Mouse (Mus musculus) spleen, postnatal 36 days (tissue): ENCODE data around the gene Pidd1.
"Not testable (repeated sequence)": the region's sequence is repeated elsewhere in the genome, so short reads cannot be mapped to it uniquely, and the experiment has no call there.

Experiments
- DNase-seq, 2 experiments: peaks; one replicate each; pipeline ENCODE4 v3.0.0; 2022; ENCODE audit warnings: low spot score in 2 of 2, mixed read lengths in 1 of 2

The Pidd1 gene

GRCm38 (mm10) chr7:141458661-141459060 is 14.8 kb upstream of the Pidd1 start:
- DNase-seq = no peak

GRCm38 (mm10) chr7:141457986-141458660 is 14.3 kb upstream of the Pidd1 start:
- DNase-seq = no peak

GRCm38 (mm10) chr7:141457236-141457635 is 13.4 kb upstream of the Pidd1 start:
- no peak for DNase-seq

GRCm38 (mm10) chr7:141456739-141457138 is 12.9 kb upstream of the Pidd1 start:
- no peak for DNase-seq

- peak; percentile 71 to 80 for DNase-seq
Measured at GRCm38 (mm10) chr7:141455610-141456314, 11.9 kb upstream of the Pidd1 start.

- DNase-seq = peak; percentile 94 to 96
Measured at GRCm38 (mm10) chr7:141454967-141455551, 11.2 kb upstream of the Pidd1 start, which contains the start of gene Pnpla2. Gene Pnpla2, plus strand, starts transcription at chr7:141455198.

GRCm38 (mm10) chr7:141453636-141454035 is 9.8 kb upstream of the Pidd1 start:
- no peak for DNase-seq

GRCm38 (mm10) chr7:141451928-141452327 is 8.1 kb upstream of the Pidd1 start:
- no peak for DNase-seq

GRCm38 (mm10) chr7:141447110-141447991 is 3.5 kb upstream of the Pidd1 start, which contains the start of gene Rplp2:
Gene Rplp2, plus strand, starts transcription at chr7:141447370.
- peak; percentile 93 to 94 for DNase-seq

- DNase-seq = not testable (repeated sequence)
Measured at GRCm38 (mm10) chr7:141446374-141446773, 2.5 kb upstream of the Pidd1 start.

- DNase-seq = no peak
Measured at GRCm38 (mm10) chr7:141443081-141443821, 574 bp downstream of the Pidd1 start.

- DNase-seq = no peak
Measured at GRCm38 (mm10) chr7:141442199-141442598, 1.6 kb downstream of the Pidd1 start.

GRCm38 (mm10) chr7:141441460-141441859 is 2.4 kb downstream of the Pidd1 start:
- DNase-seq = no peak

- DNase-seq = no peak
Measured at GRCm38 (mm10) chr7:141440613-141441012, 3.2 kb downstream of the Pidd1 start.

GRCm38 (mm10) chr7:141439811-141440210 is 4.0 kb downstream of the Pidd1 start:
- no peak for DNase-seq

- no peak for DNase-seq
Measured at GRCm38 (mm10) chr7:141439140-141439679, 4.6 kb downstream of the Pidd1 start.

GRCm38 (mm10) chr7:141438201-141438968 is 5.4 kb downstream of the Pidd1 start:
- no peak for DNase-seq

GRCm38 (mm10) chr7:141437178-141438120 is 6.4 kb downstream of the Pidd1 start, which contains the start of gene Slc25a22:
Gene Slc25a22, minus strand, starts transcription at chr7:141437892.
- DNase-seq = peak; percentile 81

- DNase-seq = no peak
Measured at GRCm38 (mm10) chr7:141436523-141436892, 7.3 kb downstream of the Pidd1 start.
